Mouse (Mus musculus) embryonic fibroblast, embryonic 13.5 days (primary cell): ENCODE measurements around the gene Plekha4. TPM values are rescaled to one million over a fixed set of nuclear protein-coding genes. Genes with fewer than 3 reads are reported as not detected.
"Not testable (repeated sequence)": the region's sequence is repeated elsewhere in the genome, so short reads cannot be mapped to it uniquely, and the experiment has no call there.

Experiments used
- H3K27ac ChIP-seq: 2 replicates; pipeline ENCODE4 v1.5.1; 2012; ENCODE audit warnings: low read length, control low read depth, inconsistent platforms; ENCODE audit not compliant: insufficient read depth
- H3K4me1 ChIP-seq: 2 replicates; pipeline ENCODE4 v1.6.1; 2011; ENCODE audit warnings: low read length; ENCODE audit not compliant: control insufficient read depth, insufficient read depth
- H3K4me3 ChIP-seq: 2 replicates; pipeline ENCODE4 v1.5.1; 2011; ENCODE audit warnings: mild to moderate bottlenecking, control low read depth, low read length; ENCODE audit not compliant: insufficient read depth
- CTCF ChIP-seq: IDR thresholded peaks from 2 replicates; pipeline ENCODE4 v1.5.1; 2011; ENCODE audit warnings: mild to moderate bottlenecking, control low read depth, low read length, moderate library complexity, borderline replicate concordance; ENCODE audit not compliant: insufficient read depth
- POLR2A ChIP-seq: IDR thresholded peaks from 2 replicates; pipeline ENCODE4 v1.6.1; 2011; ENCODE audit warnings: low read depth, mild to moderate bottlenecking, control low read depth, low read length, moderate library complexity
- polyA plus RNA-seq: library from polyadenylated mRNA; stranded (reverse); fragments of >200 nt; gene quantifications from 2 replicates; pipeline ENCODE4 v1.2.4, GENCODE M21; 2011; ENCODE audit warnings: low read depth; ENCODE audit not compliant: missing spikeins, insufficient read length

Gene Plekha4
- polyA plus RNA-seq, 1 experiment, result 11.4 TPM

DNA sequence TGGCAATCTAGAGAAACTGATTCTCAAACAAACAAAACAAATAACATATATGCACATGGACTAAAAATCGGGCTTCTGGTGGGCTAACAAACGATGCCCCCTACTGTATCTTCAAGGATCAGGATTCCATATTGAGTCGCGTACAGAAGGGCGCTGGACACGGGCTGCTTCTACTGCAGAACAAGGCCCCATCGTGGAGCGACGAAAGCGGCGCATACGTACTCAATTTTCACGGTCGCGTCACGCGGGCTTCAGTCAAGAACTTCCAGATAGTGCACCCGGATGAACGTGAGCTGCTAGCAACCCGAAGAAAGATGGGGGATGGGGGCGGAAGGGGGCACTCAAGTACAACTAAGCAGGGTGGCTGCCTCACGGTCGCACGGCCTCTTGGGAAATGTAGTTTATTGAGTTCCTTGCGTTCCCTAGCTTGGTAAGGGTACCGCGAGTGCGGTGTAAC lies 4.4 kb upstream of the Plekha4 start:
- Histone ChIP-seq H3K4me3 (peak overlapping the region; percentile 50), H3K4me1 (peaks cover 3% of the 10 kb centered on the region; the same call in 1 of the 2 replicates), H3K27ac (peak overlapping the region; percentile 87)
- TF ChIP-seq POLR2A (peak; percentile 63), CTCF (no peak)

DNA sequence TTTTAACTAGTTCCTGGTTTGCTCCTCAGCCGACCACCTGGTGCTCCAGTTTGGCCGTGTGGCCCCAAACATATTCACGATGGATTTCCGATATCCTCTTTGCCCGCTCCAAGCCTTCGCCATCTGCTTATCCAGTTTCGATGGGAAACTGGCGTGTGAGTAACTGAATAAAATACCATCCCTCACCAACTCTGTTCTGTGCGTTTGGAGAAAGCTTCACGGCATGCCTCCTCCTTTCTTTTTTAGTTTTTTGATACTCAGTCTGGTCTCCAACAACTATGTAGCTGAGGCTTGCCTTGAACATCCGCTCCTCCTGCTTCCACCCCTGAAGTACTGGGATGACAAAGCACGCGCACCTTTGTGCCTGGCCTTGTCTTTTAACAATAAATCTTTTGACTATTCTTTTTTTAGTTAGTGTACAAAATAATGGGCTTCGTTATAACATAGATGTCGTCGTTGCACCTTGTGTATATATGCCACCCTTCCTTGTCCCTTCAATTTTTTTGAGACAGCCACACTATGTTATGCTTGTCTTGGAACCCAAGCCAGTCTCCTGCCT lies 3.9 kb upstream of the Plekha4 start:
- Histone ChIP-seq H3K27ac (0 out of 2 replicates have a peak overlapping the region, but pooled peaks have one; percentile 12), H3K4me3 (0 out of 2 replicates have a peak overlapping the region, but pooled peaks have one; percentile 6), H3K4me1 (peaks cover 3% of the 10 kb centered on the region; the same call in 1 of the 2 replicates)
- TF ChIP-seq POLR2A (no peak), CTCF (no peak)

DNA sequence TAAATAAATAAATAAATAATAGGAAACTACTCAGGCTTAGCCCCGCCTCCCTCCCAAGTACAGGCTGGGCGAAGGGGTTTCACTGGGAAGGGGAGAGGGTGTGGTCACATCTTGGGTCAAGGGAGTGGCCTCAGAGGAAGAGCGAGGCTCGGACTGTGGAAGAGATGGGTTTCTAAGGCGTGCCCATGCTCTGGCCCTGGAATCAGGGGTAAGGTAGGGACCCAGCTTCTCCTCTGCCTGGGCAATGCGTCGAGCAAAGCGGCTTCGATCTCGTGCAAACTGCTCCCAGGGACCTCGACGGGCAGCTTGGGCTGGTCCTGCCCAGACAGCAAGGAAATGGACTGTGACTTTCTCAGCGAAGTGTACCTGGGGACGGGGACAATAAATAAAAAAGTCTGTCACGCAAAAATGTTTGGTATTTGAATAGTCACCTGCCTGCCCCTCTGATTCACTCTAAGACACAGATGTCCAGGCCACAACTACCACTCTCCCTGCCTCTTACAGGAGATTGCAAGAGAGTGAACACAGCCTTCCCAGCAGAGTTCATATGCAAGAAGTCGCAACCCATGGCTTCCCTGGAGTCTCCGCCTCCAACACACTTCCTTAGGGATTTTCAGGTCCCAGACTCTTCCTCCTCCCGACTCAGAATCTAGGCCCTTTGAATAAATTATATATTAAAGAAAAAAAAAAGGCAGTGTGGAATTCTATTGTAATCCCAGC lies 3.0 kb upstream of the Plekha4 start:
- H3K4me1 ChIP-seq, result peaks cover 3% of the 10 kb centered on the region; the same call in 1 of the 2 replicates
- TF ChIP-seq POLR2A (0 out of 2 replicates have a peak, but pooled peaks have one; percentile 12), CTCF (no peak)
- peak overlapping the region; percentile 29 for H3K4me3 ChIP-seq
- H3K27ac ChIP-seq, result peak overlapping the region; percentile 77

DNA sequence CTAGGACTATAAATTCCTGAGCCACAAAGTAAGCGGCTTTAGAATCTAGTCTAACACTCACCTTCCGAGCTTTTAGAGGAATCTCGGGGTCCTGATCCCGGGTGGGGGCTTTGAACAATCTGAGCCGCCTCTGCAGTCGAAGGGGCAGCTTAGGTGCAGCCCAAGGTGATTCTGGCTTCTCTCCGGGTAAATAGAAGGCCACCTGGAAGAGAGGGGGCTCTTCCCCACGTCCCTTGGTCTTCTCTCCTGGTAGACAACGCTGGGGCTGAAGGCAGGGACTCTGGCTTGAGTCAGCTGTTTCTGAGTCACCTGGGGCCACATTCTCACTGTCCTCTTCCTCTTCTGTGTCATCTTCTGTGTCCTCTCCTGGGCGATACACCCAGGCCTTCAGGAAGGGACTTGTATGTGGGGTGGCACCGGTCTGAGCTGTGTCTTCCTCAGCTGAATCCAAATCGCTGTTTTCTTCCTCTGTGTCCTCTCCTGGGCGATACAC lies 2.4 kb upstream of the Plekha4 start:
- TF ChIP-seq POLR2A (no peak), CTCF (no peak)
- Histone ChIP-seq H3K4me3 (peak overlapping the region; percentile 29), H3K4me1 (peaks cover 3% of the 10 kb centered on the region; the same call in 1 of the 2 replicates), H3K27ac (peak overlapping the region; percentile 41)

- Histone ChIP-seq H3K4me1 (peaks cover 3% of the 10 kb centered on the region; the same call in 1 of the 2 replicates), H3K27ac (peak overlapping the region; percentile 94), H3K4me3 (peak overlapping the region; percentile 94)
- no peak for TF ChIP-seq CTCF
- TF ChIP-seq POLR2A, result no peak; the same call in 1 of the 2 replicates
Measured at GRCm38 (mm10) chr7:45524841-45525621, 1.1 kb upstream of the Plekha4 start.

- TF ChIP-seq CTCF, result no peak
- TF ChIP-seq POLR2A, result no peak
- H3K4me3 ChIP-seq, result peak overlapping the region; percentile 94
- peaks cover 3% of the 10 kb centered on the region; the same call in 1 of the 2 replicates for H3K4me1 ChIP-seq
- H3K27ac ChIP-seq, result peak overlapping the region; percentile 80
Measured at GRCm38 (mm10) chr7:45526474-45527120, 467 bp downstream of the Plekha4 start.

GRCm38 (mm10) chr7:45527169-45527568 lies 1.0 kb downstream of the Plekha4 start:
- not testable (repeated sequence) for H3K4me1 ChIP-seq, H3K4me3 ChIP-seq, H3K27ac ChIP-seq

DNA sequence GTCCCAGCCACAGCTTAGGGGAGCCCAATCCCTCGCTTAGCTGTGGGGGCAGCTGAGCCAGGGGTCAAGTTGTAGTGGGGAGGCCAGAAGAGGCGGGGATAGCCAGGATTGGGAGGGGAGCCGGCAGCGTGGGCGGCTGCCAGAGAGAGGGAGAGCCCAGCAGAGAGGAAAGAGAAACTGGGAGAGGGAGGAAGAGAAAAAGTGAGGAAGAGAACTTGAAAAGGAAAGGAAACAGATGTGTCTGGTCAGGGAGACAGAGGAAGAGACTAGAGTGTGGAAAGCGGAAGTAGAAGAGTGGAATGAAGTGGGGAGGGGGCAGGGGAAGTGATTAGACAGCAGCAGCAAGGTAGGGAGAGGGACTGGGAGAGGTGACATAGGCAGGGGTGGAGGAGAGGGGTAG lies 3.3 kb downstream of the Plekha4 start:
- Histone ChIP-seq H3K4me3 (no peak overlapping the region), H3K27ac (no peak overlapping the region), H3K4me1 (no peaks in the 10 kb centered on the region)
- TF ChIP-seq CTCF (no peak), POLR2A (0 out of 2 replicates have a peak, but pooled peaks have one; percentile 18)

DNA sequence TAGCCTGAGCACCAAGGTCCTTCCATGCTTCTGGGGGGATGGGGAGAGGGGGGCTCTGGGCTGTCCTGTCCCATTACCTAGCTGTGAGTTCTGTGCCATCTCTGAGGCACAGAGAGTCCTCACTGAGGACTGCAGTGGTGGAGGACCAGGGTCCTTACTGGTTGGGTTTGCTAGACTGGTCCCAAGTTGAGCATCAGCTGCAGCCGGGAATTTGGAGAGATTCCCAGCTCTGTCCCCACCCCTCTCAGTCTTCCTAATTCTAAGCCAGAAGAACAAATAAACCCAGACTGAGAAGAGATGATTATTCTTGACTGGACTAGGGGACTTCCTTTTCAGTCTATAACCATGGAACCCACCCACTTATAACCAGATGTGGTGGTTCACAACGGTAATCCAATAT lies 4.5 kb downstream of the Plekha4 start:
- no peaks in the 10 kb centered on the region for H3K4me1 ChIP-seq
- H3K27ac ChIP-seq, result no peak overlapping the region
- no peak overlapping the region for H3K4me3 ChIP-seq
- TF ChIP-seq CTCF (no peak), POLR2A (0 out of 2 replicates have a peak, but pooled peaks have one; percentile 28)
